Mouse (Mus musculus): ENCODE data around the gene Sinhcaf.
A peak's percentile ranks its signal among the peaks of the same experiment; 100 is the strongest.
"Not testable (repeated sequence)": the region's sequence is repeated elsewhere in the genome, so short reads cannot be mapped to it uniquely, and the experiment has no call there.

Sinhcaf gene

DNA sequence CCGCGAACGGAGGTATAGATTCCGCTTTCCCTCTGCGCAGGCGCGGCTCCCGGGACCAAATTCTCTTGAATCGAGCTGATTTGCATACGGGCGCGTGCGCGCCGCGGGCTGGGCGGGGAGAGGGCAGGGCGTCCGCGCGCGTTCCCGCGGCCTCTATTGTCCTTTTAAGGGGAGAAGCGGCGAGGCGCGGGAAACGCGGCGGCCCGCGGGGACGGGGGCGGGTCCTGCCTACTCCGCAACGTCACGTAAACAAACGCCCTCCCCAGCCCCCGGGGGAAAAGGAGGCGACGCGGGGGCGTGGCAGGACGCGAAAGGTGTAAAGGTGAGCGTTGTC lies at the start of gene Sinhcaf:
Gene Sinhcaf (minus strand): TSS at position 59 of the 334 bp plus-strand sequence.
- DNase-seq (ENCODE audit: low read depth, low spot score): peak; percentile 99

DNA sequence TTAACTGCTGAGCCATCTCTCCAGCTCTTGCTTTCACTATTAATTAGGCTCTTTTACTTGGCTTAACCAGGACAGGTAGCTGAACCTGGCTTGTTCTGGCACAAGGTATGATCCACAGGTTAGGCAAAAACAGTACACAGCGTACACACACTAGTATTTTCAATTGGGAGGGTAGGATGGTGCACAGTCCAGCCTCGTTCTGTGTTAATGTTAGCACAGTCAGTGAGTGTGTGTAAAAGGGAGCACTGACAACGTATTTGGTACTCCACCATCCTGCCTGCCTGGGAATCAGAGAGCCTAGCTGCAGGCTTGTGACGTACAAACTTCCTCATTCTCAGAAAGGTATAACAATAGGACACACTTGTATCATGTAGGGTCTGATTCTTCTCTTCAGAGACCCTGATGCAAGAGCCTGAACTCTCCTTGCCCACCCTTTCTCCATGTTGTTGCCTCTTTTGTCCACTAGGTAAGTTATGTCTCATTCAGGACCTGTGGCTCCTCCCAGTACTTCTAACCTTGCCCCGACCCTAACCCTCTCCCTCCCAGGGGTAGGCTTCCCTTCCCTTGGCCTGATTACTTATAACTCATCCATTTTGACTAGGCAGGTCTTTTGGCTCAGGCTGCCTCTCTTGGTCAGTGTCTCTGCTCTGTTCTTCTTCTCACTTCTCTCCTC lies 48.2 kb upstream of the Sinhcaf start:
- DNase-seq (ENCODE audit: low read depth, low spot score): peak; percentile 94

GRCm38 (mm10) chr6:148993117-148994077 lies 47.1 kb upstream of the Sinhcaf start:
- DNase-seq (ENCODE audit: low read depth, low spot score): peak; percentile 95

DNA sequence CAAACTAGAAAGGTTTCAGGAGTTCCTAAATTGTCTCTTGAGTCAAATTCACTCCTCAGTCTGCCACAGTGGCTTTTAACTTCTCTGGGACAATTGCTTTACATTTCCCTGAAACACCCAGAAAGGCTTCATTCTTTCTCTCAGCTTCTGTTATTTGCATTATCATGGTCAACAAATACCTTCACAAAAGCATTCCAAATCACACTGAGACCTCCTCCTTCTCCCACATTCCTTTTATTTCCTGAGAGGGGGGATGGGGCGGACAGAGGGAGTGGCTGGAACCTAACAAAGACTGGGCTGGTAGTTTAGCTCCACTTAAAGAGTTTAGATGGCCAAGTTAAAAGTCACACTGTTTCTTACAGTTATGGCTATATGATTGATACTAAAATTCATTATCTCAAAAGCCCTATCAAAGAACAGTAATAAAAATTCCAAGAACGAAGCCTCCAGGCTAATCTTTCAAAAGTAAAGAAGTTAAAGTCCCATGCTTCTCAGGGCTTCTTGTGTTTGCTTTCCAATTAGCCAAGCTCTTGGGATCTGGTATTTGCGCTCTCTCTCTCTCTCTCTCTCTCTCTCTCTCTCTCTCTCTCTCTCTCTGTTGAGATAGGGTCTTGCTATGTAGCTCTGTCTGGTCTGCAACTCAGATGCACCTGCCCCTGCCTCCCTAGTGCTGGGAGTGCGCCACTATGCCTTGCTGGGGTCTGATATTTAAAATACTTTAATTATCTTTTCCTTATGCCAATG lies 46.3 kb upstream of the Sinhcaf start:
- DNase-seq (ENCODE audit: low read depth, low spot score): peak; percentile 100

- peak; percentile 89 for DNase-seq (ENCODE audit: low read depth, low spot score)
These were observed 45.5 kb upstream of the Sinhcaf start for GRCm38 (mm10) chr6:148991660-148992372.

DNA sequence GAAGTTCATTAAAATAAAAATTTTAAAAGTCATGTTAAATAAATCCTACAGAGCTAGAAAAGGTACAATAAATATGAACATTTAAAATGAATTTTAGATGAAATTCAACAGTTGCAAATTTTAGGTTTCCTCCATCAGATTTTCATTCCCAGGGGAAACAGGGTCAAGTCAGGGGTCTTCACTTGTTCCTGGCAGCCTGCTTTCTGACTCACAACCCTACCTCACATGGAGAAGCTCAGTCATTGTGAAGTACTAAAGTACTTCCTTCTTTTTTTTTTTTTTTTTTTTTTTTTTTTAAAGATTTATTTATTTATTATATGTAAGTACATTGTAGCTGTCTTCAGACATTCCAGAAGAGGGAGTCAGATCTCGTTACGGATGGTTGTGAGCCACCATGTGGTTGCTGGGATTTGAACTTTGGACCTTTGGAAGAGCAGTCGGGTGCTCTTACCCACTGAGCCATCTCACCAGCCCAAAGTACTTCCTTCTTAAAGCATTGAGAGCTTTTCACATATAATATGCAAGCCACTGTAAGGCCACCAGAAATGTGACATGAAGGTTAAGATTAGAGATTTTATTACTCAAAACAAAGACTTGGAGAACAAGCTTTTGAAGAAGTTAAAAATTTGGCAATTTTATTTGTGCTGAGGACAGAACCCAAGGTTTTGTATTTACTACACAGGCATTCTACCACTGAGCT lies 43.7 kb upstream of the Sinhcaf start:
- not testable (repeated sequence) for DNase-seq (ENCODE audit: low read depth, low spot score)

DNA sequence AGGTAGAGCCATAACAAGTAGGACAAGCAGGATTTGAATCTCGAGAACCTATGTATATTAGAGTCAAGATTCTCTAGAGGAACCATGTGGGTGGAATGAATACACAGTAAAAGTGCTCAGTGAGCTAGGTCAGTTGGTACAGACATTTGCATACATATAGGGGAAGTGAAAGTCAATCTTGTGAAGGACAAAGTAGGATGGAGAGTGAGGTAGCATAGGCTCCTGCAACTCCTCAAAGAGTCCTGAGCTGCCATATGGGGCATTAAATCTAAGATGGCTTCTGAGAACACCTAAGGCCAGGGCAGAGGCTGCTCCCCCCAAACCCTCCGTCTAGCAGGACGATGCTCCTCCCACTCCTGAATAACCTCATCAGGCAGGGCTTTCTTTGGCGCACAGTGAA lies 39.7 kb upstream of the Sinhcaf start:
- peak; percentile 63 for DNase-seq (ENCODE audit: low read depth, low spot score)

GRCm38 (mm10) chr6:148980495-148980894 lies 34.2 kb upstream of the Sinhcaf start:
- no peak for DNase-seq (ENCODE audit: low read depth, low spot score)

DNA sequence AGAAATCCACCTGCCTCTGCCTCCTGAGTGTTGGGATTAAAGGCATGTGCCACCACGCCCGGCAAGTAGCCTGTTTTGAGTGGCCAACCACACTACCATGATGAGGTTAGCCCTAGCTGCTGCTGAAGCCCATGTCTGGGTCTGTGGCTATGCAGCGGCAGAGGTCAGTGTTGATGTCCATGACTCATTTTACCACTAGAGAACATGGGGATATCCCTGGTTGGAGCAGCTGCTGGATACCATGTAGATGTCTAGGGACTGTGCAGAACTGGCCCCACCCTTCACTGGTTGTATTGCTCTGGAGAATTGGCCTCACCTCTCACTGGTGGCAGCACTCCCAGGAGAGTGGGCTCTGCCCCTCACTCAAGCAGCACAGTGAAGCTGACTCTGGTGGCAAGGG lies 28.8 kb upstream of the Sinhcaf start:
- no peak for DNase-seq (ENCODE audit: low read depth, low spot score)

GRCm38 (mm10) chr6:148972891-148973290 lies 26.6 kb upstream of the Sinhcaf start:
- no peak for DNase-seq (ENCODE audit: low read depth, low spot score)

GRCm38 (mm10) chr6:148972059-148972848 lies 26.0 kb upstream of the Sinhcaf start:
- DNase-seq (ENCODE audit: low read depth, low spot score): no peak

- peak; percentile 70 for DNase-seq (ENCODE audit: low read depth, low spot score)
These were observed 25.2 kb upstream of the Sinhcaf start for GRCm38 (mm10) chr6:148971385-148971940.

GRCm38 (mm10) chr6:148961285-148961684 lies 15.0 kb upstream of the Sinhcaf start:
- peak; percentile 27 for DNase-seq (ENCODE audit: low read depth, low spot score)

DNA sequence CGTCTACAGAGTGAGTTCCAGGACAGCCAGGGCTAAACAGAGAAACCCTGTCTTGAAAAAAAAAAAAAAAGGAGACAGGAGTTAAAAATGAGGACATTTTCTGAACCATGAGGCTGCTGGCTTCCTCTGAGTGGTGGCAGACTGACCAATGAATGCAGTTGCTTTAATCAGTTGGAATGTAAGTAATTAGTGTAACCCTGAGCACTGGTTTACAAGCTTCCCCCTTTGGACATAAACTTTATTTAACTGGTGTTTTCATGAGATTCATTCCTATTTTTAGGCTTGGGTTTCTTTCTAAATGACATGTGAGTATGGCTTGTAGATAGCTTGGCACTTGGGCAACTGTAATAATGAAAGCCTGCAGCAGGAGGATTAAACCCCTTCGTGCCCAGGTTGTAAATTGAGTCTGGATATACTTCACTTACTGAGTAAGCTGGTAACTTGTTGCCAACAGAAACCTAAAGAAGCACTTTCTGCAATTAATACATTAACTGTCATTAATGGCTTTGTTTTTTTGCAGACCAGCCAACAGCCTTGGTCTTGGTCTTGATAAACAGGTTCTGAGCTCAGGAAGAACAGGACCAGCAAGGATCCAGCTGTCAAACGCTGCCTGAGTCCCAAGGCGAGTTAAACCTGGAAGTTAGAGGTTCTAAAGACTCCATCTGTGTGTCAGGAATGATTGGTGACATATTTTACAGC lies 13.4 kb upstream of the Sinhcaf start:
- DNase-seq (ENCODE audit: low read depth, low spot score): no peak

- peak; percentile 60 for DNase-seq (ENCODE audit: low read depth, low spot score)
These were observed 12.4 kb upstream of the Sinhcaf start for GRCm38 (mm10) chr6:148958712-148959111.

- peak; percentile 97 for DNase-seq (ENCODE audit: low read depth, low spot score)
These were observed 10.8 kb upstream of the Sinhcaf start for GRCm38 (mm10) chr6:148957046-148957445.

- DNase-seq (ENCODE audit: low read depth, low spot score): peak; percentile 98
These were observed 9.6 kb upstream of the Sinhcaf start for GRCm38 (mm10) chr6:148955641-148956420.

- DNase-seq (ENCODE audit: low read depth, low spot score): no peak
These were observed 676 bp upstream of the Sinhcaf start for GRCm38 (mm10) chr6:148946881-148947405.

All from R1 (cell line).